Mouse (Mus musculus) embryonic facial prominence, embryonic 15.5 days (tissue): ENCODE data around the gene Ncbp2. TPM values are rescaled to one million over a fixed set of nuclear protein-coding genes. Genes with fewer than 3 reads are reported as not detected.
"Not testable (repeated sequence)": the region's sequence is repeated elsewhere in the genome, so short reads cannot be mapped to it uniquely, and the experiment has no call there.

Source experiments
- ATAC-seq: fragments of 200-750 bp; cut with Nextera tagmentation; 2 replicates; pipeline ENCODE4 v1.8.0; 2017; ENCODE audit warnings: low read depth, moderate TSS enrichment; ENCODE audit not compliant: insufficient number of reproducible peaks, low FRiP score, low TSS enrichment
- H3K27ac ChIP-seq: fragments of 300-500 bp; sonication (generic); replicated peaks from 2 replicates; pipeline ENCODE4 v1.5.1; 2015; ENCODE audit warnings: mild to moderate bottlenecking, inconsistent platforms
- H3K27me3 ChIP-seq: fragments of 300-500 bp; sonication (generic); 2 replicates; pipeline ENCODE4 v1.6.1; 2015; ENCODE audit warnings: inconsistent platforms
- H3K36me3 ChIP-seq: fragments of 300-500 bp; sonication (generic); 2 replicates; pipeline ENCODE4 v1.6.1; 2015; ENCODE audit warnings: mild to moderate bottlenecking, inconsistent platforms
- H3K4me1 ChIP-seq: fragments of 300-500 bp; sonication (generic); 2 replicates; pipeline ENCODE4 v1.6.1; 2015; ENCODE audit warnings: inconsistent platforms
- H3K4me2 ChIP-seq: fragments of 300-500 bp; sonication (generic); replicated peaks from 2 replicates; pipeline ENCODE4 v1.6.1; 2015; ENCODE audit warnings: mild to moderate bottlenecking, inconsistent platforms
- H3K4me3 ChIP-seq: fragments of 300-500 bp; sonication (generic); replicated peaks from 2 replicates; pipeline ENCODE4 v1.5.1; 2015; ENCODE audit warnings: mild to moderate bottlenecking, inconsistent platforms
- H3K9ac ChIP-seq: fragments of 300-500 bp; sonication (generic); 2 replicates; pipeline ENCODE4 v1.6.1; 2015; ENCODE audit warnings: inconsistent platforms
- H3K9me3 ChIP-seq: fragments of 300-500 bp; sonication (generic); replicated peaks from 2 replicates; pipeline ENCODE4 v1.6.1; 2016; ENCODE audit warnings: inconsistent platforms
- WGBS: fragments of 180-500 bp; shearing (Covaris S2); methylation state at CpG from one replicate; pipeline ENCODE4 v1.1.7; 2015; 5-methylcytosine and 5-hydroxymethylcytosine counted together
- polyA plus RNA-seq: library from polyadenylated mRNA; unstranded; fragments of >200 nt; fragmentation: Nextera tagmentation; extraction: Ambion mirVana; gene quantifications from 2 replicates; pipeline ENCODE4 v1.2.1, GENCODE M21; 2015

Ncbp2 gene
- polyA plus RNA-seq, 1 experiment from 2014 or later: 112 TPM

- no peak for ATAC-seq
- no peaks in the 10 kb centered on the region for H3K36me3 ChIP-seq
- H3K4me3 ChIP-seq: peak overlapping the region; percentile 33
- H3K27me3 ChIP-seq: peaks cover 37% of the 10 kb centered on the region
- no peak overlapping the region for H3K9ac ChIP-seq
- H3K9me3 ChIP-seq: 0 out of 2 replicates have a peak, but pooled peaks cover 3% of the 10 kb centered on the region
- 5% methylated on average over 36 of the region's 36 CpGs for WGBS
- H3K4me1 ChIP-seq: peaks cover 26% of the 10 kb centered on the region
- H3K4me2 ChIP-seq: peak overlapping the region; percentile 49
- no peak overlapping the region for H3K27ac ChIP-seq
Observed at GRCm38 (mm10) chr16:31935091-31935979, 13.0 kb upstream of the Ncbp2 start.

GRCm38 (mm10) chr16:31936568-31936967 is 11.7 kb upstream of the Ncbp2 start:
- ATAC-seq: no peak
- H3K9ac ChIP-seq: no peak overlapping the region
- WGBS: 90% methylated on average over 4 of the region's 4 CpGs
- no peak overlapping the region for H3K27ac ChIP-seq
- H3K36me3 ChIP-seq: no peaks in the 10 kb centered on the region
- H3K9me3 ChIP-seq: 0 out of 2 replicates have a peak, but pooled peaks cover 3% of the 10 kb centered on the region
- no peak overlapping the region for H3K4me2 ChIP-seq
- peaks cover 37% of the 10 kb centered on the region for H3K27me3 ChIP-seq
- peaks cover 26% of the 10 kb centered on the region for H3K4me1 ChIP-seq
- no peak overlapping the region for H3K4me3 ChIP-seq

- peaks cover 18% of the 10 kb centered on the region for H3K4me1 ChIP-seq
Observed at GRCm38 (mm10) chr16:31938856-31939255, 9.5 kb upstream of the Ncbp2 start.

GRCm38 (mm10) chr16:31940586-31940985 is 7.7 kb upstream of the Ncbp2 start:
- no peak for ATAC-seq
- no peak overlapping the region for H3K4me3 ChIP-seq
- peaks cover 11% of the 10 kb centered on the region for H3K4me1 ChIP-seq
- peaks cover 10% of the 10 kb centered on the region for H3K27me3 ChIP-seq
- 0 out of 2 replicates have a peak, but pooled peaks cover 3% of the 10 kb centered on the region for H3K9me3 ChIP-seq
- H3K9ac ChIP-seq: no peak overlapping the region
- no peaks in the 10 kb centered on the region; the same call in 1 of the 2 replicates for H3K36me3 ChIP-seq
- 71% methylated on average over 2 of the region's 2 CpGs for WGBS
- no peak overlapping the region for H3K4me2 ChIP-seq
- no peak overlapping the region for H3K27ac ChIP-seq

More at GRCm38 (mm10) chr16:31938856-31939255, 9.5 kb upstream of the Ncbp2 start:
- WGBS: 66% methylated on average over 6 of the region's 6 CpGs
- Histone ChIP-seq H3K9ac (no peak overlapping the region), H3K36me3 (no peaks in the 10 kb centered on the region), H3K27ac (no peak overlapping the region), H3K9me3 (0 out of 2 replicates have a peak, but pooled peaks cover 3% of the 10 kb centered on the region), H3K4me2 (no peak overlapping the region), H3K27me3 (peaks cover 28% of the 10 kb centered on the region), H3K4me3 (no peak overlapping the region)
- no peak for ATAC-seq

- 6% methylated on average over 10 of the region's 10 CpGs for WGBS
- Histone ChIP-seq H3K27ac (no peak overlapping the region), H3K4me2 (no peak overlapping the region), H3K4me3 (no peak overlapping the region), H3K9ac (no peak overlapping the region), H3K27me3 (no peaks in the 10 kb centered on the region), H3K9me3 (no peaks in the 10 kb centered on the region), H3K4me1 (peaks cover 28% of the 10 kb centered on the region), H3K36me3 (no peaks in the 10 kb centered on the region; the same call in 1 of the 2 replicates)
- ATAC-seq: no peak
Observed at GRCm38 (mm10) chr16:31943980-31944379, 4.3 kb upstream of the Ncbp2 start.

- peaks cover 36% of the 10 kb centered on the region for H3K4me1 ChIP-seq
- no peak overlapping the region for H3K4me2 ChIP-seq
- no peak overlapping the region for H3K9ac ChIP-seq
- no peaks in the 10 kb centered on the region for H3K27me3 ChIP-seq
- no peak for ATAC-seq
- no peak overlapping the region for H3K27ac ChIP-seq
- WGBS: 89% methylated on average over 12 of the region's 12 CpGs
- H3K4me3 ChIP-seq: no peak overlapping the region
- no peaks in the 10 kb centered on the region for H3K9me3 ChIP-seq
- H3K36me3 ChIP-seq: no peaks in the 10 kb centered on the region; the same call in 1 of the 2 replicates
Observed at GRCm38 (mm10) chr16:31944698-31945255, 3.5 kb upstream of the Ncbp2 start.

GRCm38 (mm10) chr16:31945372-31945771 is 2.9 kb upstream of the Ncbp2 start:
- ATAC-seq: no peak
- Histone ChIP-seq H3K4me3 (no peak overlapping the region), H3K9me3 (no peaks in the 10 kb centered on the region), H3K4me1 (peaks cover 37% of the 10 kb centered on the region), H3K36me3 (peaks cover under 1% of the 10 kb centered on the region; the same call in 1 of the 2 replicates), H3K4me2 (no peak overlapping the region), H3K27me3 (no peaks in the 10 kb centered on the region), H3K27ac (no peak overlapping the region), H3K9ac (no peak overlapping the region)
- 91% methylated on average over 6 of the region's 6 CpGs for WGBS

GRCm38 (mm10) chr16:31945986-31946385 is 2.3 kb upstream of the Ncbp2 start:
- 89% methylated on average over 6 of the region's 6 CpGs for WGBS
- H3K9me3 ChIP-seq, H3K27me3 ChIP-seq, H3K27ac ChIP-seq, H3K36me3 ChIP-seq, H3K9ac ChIP-seq, H3K4me3 ChIP-seq, ATAC-seq, H3K4me2 ChIP-seq: not testable (repeated sequence)
- peaks cover 37% of the 10 kb centered on the region for H3K4me1 ChIP-seq

GRCm38 (mm10) chr16:31947333-31947732 is 980 bp upstream of the Ncbp2 start:
- H3K27me3 ChIP-seq: no peaks in the 10 kb centered on the region
- ATAC-seq: no peak
- 35% methylated on average over 8 of the region's 8 CpGs for WGBS
- H3K4me3 ChIP-seq: peak overlapping the region; percentile 97
- H3K9me3 ChIP-seq: no peaks in the 10 kb centered on the region
- peak overlapping the region; percentile 94 for H3K9ac ChIP-seq
- H3K4me1 ChIP-seq: peaks cover 37% of the 10 kb centered on the region
- peak overlapping the region; percentile 69 for H3K4me2 ChIP-seq
- no peak overlapping the region for H3K27ac ChIP-seq
- peaks cover 19% of the 10 kb centered on the region for H3K36me3 ChIP-seq

- Histone ChIP-seq H3K9ac (peak overlapping the region; percentile 94), H3K27me3 (no peaks in the 10 kb centered on the region), H3K27ac (peak overlapping the region; percentile 90), H3K36me3 (peaks cover 23% of the 10 kb centered on the region), H3K4me2 (peak overlapping the region; percentile 69), H3K4me3 (peak overlapping the region; percentile 97), H3K4me1 (peaks cover 37% of the 10 kb centered on the region), H3K9me3 (no peaks in the 10 kb centered on the region)
- 0% methylated on average over 38 of the region's 38 CpGs for WGBS
- no peak; the same call in 1 of the 2 replicates for ATAC-seq
Observed at GRCm38 (mm10) chr16:31947901-31948316, 404 bp upstream of the Ncbp2 start.

GRCm38 (mm10) chr16:31963224-31963623 is 14.9 kb downstream of the Ncbp2 start:
- Histone ChIP-seq H3K9me3 (no peaks in the 10 kb centered on the region), H3K4me3 (no peak overlapping the region), H3K27ac (no peak overlapping the region), H3K36me3 (peaks cover 74% of the 10 kb centered on the region), H3K4me1 (no peaks in the 10 kb centered on the region), H3K9ac (no peak overlapping the region), H3K27me3 (no peaks in the 10 kb centered on the region), H3K4me2 (no peak overlapping the region)
- WGBS: 81% methylated on average over 7 of the region's 7 CpGs
- no peak for ATAC-seq
